Mouse (Mus musculus) right cerebral cortex, postnatal 4 days (tissue): ENCODE data around the gene Sorbs1.
"Not testable (repeated sequence)": the region's sequence is repeated elsewhere in the genome, so short reads cannot be mapped to it uniquely, and the experiment has no call there.

Experiments used
- DNase-seq: peaks from one replicate; pipeline ENCODE4 v3.0.0-alpha.2; 2022

Gene Sorbs1

GRCm38 (mm10) chr19:40513632-40514078, at the start of gene Sorbs1:
Gene Sorbs1 (minus strand): TSS chr19:40513779.
- peak; percentile 91 for DNase-seq

- not testable (repeated sequence) for DNase-seq
These were observed 47.9 kb upstream of the Sorbs1 start for GRCm38 (mm10) chr19:40561521-40561920.

- DNase-seq: no peak
These were observed 42.5 kb upstream of the Sorbs1 start for GRCm38 (mm10) chr19:40556029-40556428.

GRCm38 (mm10) chr19:40555136-40555535, 41.6 kb upstream of the Sorbs1 start:
- no peak for DNase-seq

- DNase-seq: no peak
These were observed 40.8 kb upstream of the Sorbs1 start for GRCm38 (mm10) chr19:40554343-40554742.

- no peak for DNase-seq
These were observed 40.3 kb upstream of the Sorbs1 start for GRCm38 (mm10) chr19:40553849-40554248.

- no peak for DNase-seq
These were observed 39.6 kb upstream of the Sorbs1 start for GRCm38 (mm10) chr19:40553014-40553789.

GRCm38 (mm10) chr19:40549516-40550135, 36.0 kb upstream of the Sorbs1 start:
- DNase-seq: no peak

GRCm38 (mm10) chr19:40548796-40549515, 35.4 kb upstream of the Sorbs1 start:
- DNase-seq: no peak

GRCm38 (mm10) chr19:40548386-40548785, 34.8 kb upstream of the Sorbs1 start:
- no peak for DNase-seq

GRCm38 (mm10) chr19:40544856-40545255, 31.3 kb upstream of the Sorbs1 start:
- peak; percentile 63 for DNase-seq

- DNase-seq: no peak
These were observed 29.2 kb upstream of the Sorbs1 start for GRCm38 (mm10) chr19:40542776-40543175.

- DNase-seq: no peak
These were observed 22.9 kb upstream of the Sorbs1 start for GRCm38 (mm10) chr19:40536526-40536925.

- DNase-seq: no peak
These were observed 18.9 kb upstream of the Sorbs1 start for GRCm38 (mm10) chr19:40532525-40532924.

- no peak for DNase-seq
These were observed 16.7 kb upstream of the Sorbs1 start for GRCm38 (mm10) chr19:40530323-40530722.

GRCm38 (mm10) chr19:40528254-40528653, 14.7 kb upstream of the Sorbs1 start:
- DNase-seq: no peak

- no peak for DNase-seq
These were observed 12.9 kb upstream of the Sorbs1 start for GRCm38 (mm10) chr19:40526367-40527014.

GRCm38 (mm10) chr19:40523431-40524005, 9.9 kb upstream of the Sorbs1 start:
- no peak for DNase-seq

- DNase-seq: no peak
These were observed 6.8 kb upstream of the Sorbs1 start for GRCm38 (mm10) chr19:40520403-40520802.

GRCm38 (mm10) chr19:40518706-40519105, 5.1 kb upstream of the Sorbs1 start:
- DNase-seq: no peak

GRCm38 (mm10) chr19:40515596-40515995, 2.0 kb upstream of the Sorbs1 start:
- DNase-seq: no peak

GRCm38 (mm10) chr19:40514376-40514775, 797 bp upstream of the Sorbs1 start:
- no peak for DNase-seq
